Mouse (Mus musculus): ENCODE data around the gene Dmrtc1c1.
"Not testable (repeated sequence)": the region's sequence is repeated elsewhere in the genome, so short reads cannot be mapped to it uniquely, and the experiment has no call there.

Gene Dmrtc1c1

DNA sequence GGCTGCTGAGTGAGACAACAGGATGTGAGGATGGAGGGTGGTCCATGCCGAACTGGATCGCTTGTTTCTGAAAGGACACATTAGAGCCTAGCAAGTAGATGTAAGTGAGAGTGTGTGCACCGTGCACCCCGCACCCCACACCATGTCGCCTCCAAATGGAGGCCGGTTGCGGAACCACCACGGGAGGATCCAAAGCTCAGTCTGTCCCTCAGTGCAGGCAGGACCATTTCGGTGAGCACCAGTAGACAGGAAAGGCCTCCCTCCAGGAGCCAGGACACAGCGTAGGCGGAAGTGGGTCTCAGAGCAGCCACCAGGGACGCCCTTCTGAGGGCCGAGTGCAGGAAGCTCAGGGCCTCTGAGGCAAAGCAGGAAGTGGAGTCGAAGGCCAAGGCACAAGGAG, at the start of gene Dmrtc1c1:
TSS of gene Dmrtc1c1 (plus strand) at position 301 of the 400 bp plus-strand sequence.
- DNase-seq: not testable (repeated sequence)

DNA sequence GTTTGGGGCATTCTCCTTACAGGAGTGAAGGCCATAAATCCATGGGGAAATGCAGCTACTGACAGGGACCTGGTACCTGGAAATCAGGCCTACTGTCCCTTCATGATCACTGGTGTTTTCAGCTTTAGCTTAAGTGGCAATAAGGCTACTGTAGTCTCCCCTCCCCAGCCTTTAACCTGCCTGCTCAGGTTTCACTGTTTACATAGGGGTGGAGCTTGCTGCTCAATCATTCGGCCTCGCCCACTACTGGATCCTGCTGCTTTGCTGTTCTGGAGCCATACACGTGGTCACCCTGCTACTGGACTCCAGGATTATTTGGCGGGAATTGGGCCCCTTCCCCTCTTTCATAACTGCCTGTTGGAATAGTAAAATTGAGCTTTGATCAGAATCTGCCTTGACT, 36.9 kb upstream of the Dmrtc1c1 start:
- DNase-seq: no peak

DNA sequence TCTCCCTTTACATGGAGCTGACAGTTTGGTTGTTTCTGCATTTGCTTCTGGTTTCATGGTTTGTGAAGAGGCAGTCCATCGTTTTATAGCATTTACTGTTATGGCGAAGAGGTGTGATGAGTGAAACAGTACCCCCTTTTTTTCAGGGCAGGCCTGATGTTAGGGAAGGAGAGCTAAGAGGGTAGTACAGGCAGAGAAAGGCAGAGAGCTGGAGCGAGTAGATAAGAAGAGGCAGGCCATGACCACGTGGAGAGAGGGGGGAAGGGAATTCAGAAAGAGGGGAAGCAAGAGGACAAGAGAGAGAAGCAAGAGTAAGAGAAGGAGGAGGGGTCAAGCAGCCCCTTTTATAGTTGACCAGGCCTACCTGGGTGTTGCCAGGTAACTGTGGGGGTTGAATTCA, 9.5 kb downstream of the Dmrtc1c1 start:
- no peak for DNase-seq

DNA sequence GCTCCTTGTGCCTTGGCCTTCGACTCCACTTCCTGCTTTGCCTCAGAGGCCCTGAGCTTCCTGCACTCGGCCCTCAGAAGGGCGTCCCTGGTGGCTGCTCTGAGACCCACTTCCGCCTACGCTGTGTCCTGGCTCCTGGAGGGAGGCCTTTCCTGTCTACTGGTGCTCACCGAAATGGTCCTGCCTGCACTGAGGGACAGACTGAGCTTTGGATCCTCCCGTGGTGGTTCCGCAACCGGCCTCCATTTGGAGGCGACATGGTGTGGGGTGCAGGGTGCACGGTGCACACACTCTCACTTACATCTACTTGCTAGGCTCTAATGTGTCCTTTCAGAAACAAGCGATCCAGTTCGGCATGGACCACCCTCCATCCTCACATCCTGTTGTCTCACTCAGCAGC, 51.8 kb downstream of the Dmrtc1c1 start, which contains the start of gene Dmrtc1c2:
TSS of gene Dmrtc1c2 (minus strand) at position 101 of the 400 bp plus-strand sequence.
- DNase-seq: not testable (repeated sequence)

Measured in right cerebral cortex, postnatal 25 days (tissue).